Mouse (Mus musculus): ENCODE measurements around the gene Rapgef2. TPM values are rescaled to one million over a fixed set of nuclear protein-coding genes. Genes with fewer than 3 reads are reported as not detected.

Rapgef2 gene
- total RNA-seq, 2 experiments from 2014 or later, result 149 to 153 TPM

- DNase-seq (ENCODE audit: extremely low spot score in 1 of 2, low spot score in 1 of 2), result no peak
Observed at GRCm38 (mm10) chr3:79285097-79285675, 1.1 kb downstream of the Rapgef2 start.

GRCm38 (mm10) chr3:79283976-79284375 is 2.3 kb downstream of the Rapgef2 start:
- DNase-seq (ENCODE audit: extremely low spot score in 1 of 2, low spot score in 1 of 2), result no peak

- no peak for DNase-seq (ENCODE audit: extremely low spot score in 1 of 2, low spot score in 1 of 2)
Observed at GRCm38 (mm10) chr3:79283031-79283430, 3.3 kb downstream of the Rapgef2 start.

- no peak for DNase-seq (ENCODE audit: extremely low spot score in 1 of 2, low spot score in 1 of 2)
Observed at GRCm38 (mm10) chr3:79275856-79276645, 10.3 kb downstream of the Rapgef2 start.

GRCm38 (mm10) chr3:79273350-79273749 is 13.0 kb downstream of the Rapgef2 start:
- DNase-seq (ENCODE audit: extremely low spot score in 1 of 2, low spot score in 1 of 2), result no peak

- DNase-seq (ENCODE audit: extremely low spot score in 1 of 2, low spot score in 1 of 2), result no peak
Observed at GRCm38 (mm10) chr3:79272939-79273338, 13.4 kb downstream of the Rapgef2 start.

GRCm38 (mm10) chr3:79270980-79271555 is 15.2 kb downstream of the Rapgef2 start:
- DNase-seq (ENCODE audit: extremely low spot score in 1 of 2, low spot score in 1 of 2), result no peak

GRCm38 (mm10) chr3:79269872-79270271 is 16.4 kb downstream of the Rapgef2 start:
- no peak for DNase-seq (ENCODE audit: extremely low spot score in 1 of 2, low spot score in 1 of 2)

- no peak for DNase-seq (ENCODE audit: extremely low spot score in 1 of 2, low spot score in 1 of 2)
Observed at GRCm38 (mm10) chr3:79266976-79267375, 19.3 kb downstream of the Rapgef2 start.

GRCm38 (mm10) chr3:79261816-79262316 is 24.5 kb downstream of the Rapgef2 start:
- DNase-seq (ENCODE audit: extremely low spot score in 1 of 2, low spot score in 1 of 2), result no peak

- DNase-seq (ENCODE audit: extremely low spot score in 1 of 2, low spot score in 1 of 2), result no peak
Observed at GRCm38 (mm10) chr3:79254023-79254422, 32.3 kb downstream of the Rapgef2 start.

GRCm38 (mm10) chr3:79253416-79253815 is 32.9 kb downstream of the Rapgef2 start:
- no peak for DNase-seq (ENCODE audit: extremely low spot score in 1 of 2, low spot score in 1 of 2)

- no peak for DNase-seq (ENCODE audit: extremely low spot score in 1 of 2, low spot score in 1 of 2)
Observed at GRCm38 (mm10) chr3:79252921-79253394, 33.4 kb downstream of the Rapgef2 start.

GRCm38 (mm10) chr3:79249955-79250354 is 36.4 kb downstream of the Rapgef2 start:
- peak in 1 of 2 experiments; percentile 51 for DNase-seq (ENCODE audit: extremely low spot score in 1 of 2, low spot score in 1 of 2)

GRCm38 (mm10) chr3:79248659-79249235 is 37.6 kb downstream of the Rapgef2 start:
- no peak for DNase-seq (ENCODE audit: extremely low spot score in 1 of 2, low spot score in 1 of 2)

- DNase-seq (ENCODE audit: extremely low spot score in 1 of 2, low spot score in 1 of 2), result no peak
Observed at GRCm38 (mm10) chr3:79248208-79248607, 38.1 kb downstream of the Rapgef2 start.

GRCm38 (mm10) chr3:79244347-79244746 is 42.0 kb downstream of the Rapgef2 start:
- no peak for DNase-seq (ENCODE audit: extremely low spot score in 1 of 2, low spot score in 1 of 2)

GRCm38 (mm10) chr3:79242922-79243705 is 43.2 kb downstream of the Rapgef2 start:
- no peak for DNase-seq (ENCODE audit: extremely low spot score in 1 of 2, low spot score in 1 of 2)

GRCm38 (mm10) chr3:79242298-79242697 is 44.0 kb downstream of the Rapgef2 start:
- no peak for DNase-seq (ENCODE audit: extremely low spot score in 1 of 2, low spot score in 1 of 2)

- no peak for DNase-seq (ENCODE audit: extremely low spot score in 1 of 2, low spot score in 1 of 2)
Observed at GRCm38 (mm10) chr3:79239066-79239462, 47.3 kb downstream of the Rapgef2 start.

Data from layer of hippocampus, postnatal 25 days (tissue).